Mouse (Mus musculus): Measurements from ENCODE around the gene Mtfmt. TPM values are rescaled to one million over a fixed set of nuclear protein-coding genes. Genes with fewer than 3 reads are reported as not detected.

Gene Mtfmt
- 10 to 100 TPM; 13.4 to 14.2 TPM for total RNA-seq (2021)
- long read RNA-seq, experiment 1, transcript Mtfmt-201 (9 exons, 2,042 nt): major isoform, 12 of 16 reads
- long read RNA-seq, experiment 1, partial matches to known transcripts: 1 of 16 reads
- long read RNA-seq, experiment 1, other reads (novel, unspliced or antisense): 3 of 16 reads
- long read RNA-seq, experiment 2, partial matches to known transcripts: 0 of 3 reads
- long read RNA-seq, experiment 2, other reads (novel, unspliced or antisense): 0 of 3 reads

DNA sequence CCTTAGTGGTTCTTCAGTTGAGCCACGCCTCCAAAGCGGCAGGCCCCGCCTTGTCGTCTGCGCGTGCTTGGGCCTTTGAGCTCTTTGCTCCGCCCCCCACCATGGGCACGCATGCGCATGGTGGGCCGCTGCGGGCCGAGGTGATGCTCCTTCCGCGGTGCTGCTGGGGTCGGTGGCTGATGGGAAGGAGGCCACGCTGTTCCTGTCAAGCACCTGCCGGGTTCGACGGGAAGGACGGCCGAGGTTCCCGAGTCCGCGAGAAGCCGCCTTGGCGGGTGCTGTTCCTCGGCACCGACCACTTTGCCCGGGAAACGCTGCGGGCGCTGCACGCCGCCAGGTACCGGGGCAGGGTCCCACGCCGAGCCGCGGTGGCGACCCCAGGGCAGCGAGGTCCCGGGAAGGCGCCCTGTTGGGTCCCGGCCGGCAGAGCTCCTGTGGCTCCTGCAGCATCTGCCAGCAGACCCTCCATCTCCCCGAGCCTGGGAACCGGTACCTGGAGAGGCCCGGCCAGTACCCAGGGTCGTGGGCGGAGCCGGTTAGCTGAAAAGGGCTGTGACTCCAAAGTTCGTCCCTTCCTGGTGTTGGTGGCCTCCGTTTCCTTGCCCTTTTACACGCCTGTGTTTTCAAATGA is at the start of gene Mtfmt:
Gene Mtfmt, plus strand, starts transcription at position 112 of the 631 bp plus-strand sequence.
- DNase-seq: peak; percentile 95 to 98

DNA sequence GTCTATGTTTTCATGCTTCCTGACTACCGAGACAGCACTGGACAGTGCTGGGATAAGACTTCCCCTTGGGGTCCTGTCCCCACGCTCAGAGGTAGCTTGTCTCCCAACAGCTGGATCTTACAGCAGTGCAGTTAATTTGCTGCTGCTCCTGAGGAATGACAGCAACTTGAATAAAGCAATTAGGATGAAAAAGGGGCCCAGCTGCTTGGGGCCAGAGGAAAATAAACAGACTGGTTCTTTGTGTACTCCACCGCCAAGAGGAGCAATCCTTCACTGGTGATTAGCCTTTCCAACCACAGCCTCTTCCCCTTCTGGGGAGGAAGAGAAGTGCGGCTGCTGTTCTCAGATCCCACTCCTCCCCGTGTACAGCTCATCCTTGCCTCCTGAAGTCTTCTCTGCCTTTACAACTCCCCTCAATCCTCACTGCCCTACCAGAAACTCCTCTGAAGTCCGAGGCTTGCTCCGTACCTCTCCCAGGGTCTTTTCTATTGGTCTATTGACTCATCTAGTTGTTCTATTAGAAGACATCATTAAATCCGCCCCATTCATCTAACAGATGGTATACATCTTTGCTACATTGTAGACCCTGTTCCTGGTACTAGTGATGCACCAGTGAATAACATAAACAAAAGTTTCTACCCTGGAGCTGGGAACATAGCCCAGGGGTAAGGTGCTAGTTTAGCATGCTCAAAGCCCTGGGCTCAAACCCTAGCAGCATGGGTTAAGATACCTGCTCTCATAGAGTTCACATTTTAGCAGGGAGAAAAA is 49.0 kb upstream of the Mtfmt start:
- DNase-seq: no peak

DNA sequence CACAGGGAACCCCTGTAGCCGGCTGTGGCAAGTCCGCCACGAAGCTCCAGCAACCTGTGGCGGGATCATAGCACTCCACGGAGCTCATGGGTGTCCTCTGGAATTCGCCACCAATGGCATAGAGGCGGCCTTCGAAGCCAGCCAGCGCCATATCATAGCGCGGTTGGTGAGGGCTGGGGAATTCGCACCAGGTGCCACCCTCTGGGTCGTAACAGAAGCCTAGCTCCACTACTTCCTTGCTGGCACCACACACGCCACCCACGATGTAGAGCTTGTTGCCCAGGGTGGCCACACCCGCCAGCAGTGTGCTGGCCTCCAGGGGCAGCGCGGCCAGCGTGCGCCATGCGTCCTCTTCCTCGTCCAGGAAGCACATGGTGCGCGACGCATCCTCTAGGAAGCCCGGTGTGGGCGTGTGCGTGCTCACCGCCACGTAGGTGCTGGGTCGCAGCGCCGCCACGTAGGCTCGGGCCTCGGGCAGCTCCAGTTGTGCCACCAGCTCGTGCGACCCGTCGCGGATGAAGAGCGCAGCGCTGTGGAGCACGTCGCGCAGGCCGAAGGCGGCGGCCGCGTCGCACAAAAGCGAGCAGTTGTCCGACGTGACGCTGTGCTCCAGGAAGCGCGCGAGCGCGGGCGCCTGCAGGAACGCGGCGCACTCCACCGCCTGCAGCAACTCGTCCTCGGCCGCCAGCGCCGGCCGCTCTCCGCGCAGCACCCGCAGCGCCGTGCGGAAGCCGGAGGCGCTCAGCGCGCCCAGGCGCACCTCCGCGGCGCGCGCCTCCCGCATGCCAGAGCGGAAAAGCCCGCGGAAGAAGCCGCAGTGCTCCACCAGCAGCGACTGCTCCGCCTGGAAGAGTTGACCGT is 44.6 kb upstream of the Mtfmt start:
- no peak for DNase-seq

DNA sequence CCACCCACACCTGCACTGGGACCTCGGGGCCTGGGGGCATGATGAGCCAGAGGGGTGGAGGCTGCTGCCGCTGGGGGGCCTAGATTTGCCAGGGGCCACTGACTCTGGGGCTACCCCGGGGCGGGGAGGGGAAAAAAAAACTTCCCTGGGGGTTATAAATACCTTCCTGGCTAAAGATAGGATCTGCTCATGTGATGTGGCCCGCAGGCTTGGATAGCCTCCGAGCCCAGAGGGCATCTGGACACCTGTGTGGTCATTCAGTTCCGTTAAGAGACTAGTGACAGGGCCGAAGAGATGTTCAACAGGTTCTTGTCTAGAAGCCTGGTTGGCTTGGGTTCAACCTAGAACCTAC is 44.0 kb upstream of the Mtfmt start, which contains the start of gene Kbtbd13:
Gene Kbtbd13, minus strand, starts transcription at position 40 of the 352 bp plus-strand sequence.
- DNase-seq: no peak

DNA sequence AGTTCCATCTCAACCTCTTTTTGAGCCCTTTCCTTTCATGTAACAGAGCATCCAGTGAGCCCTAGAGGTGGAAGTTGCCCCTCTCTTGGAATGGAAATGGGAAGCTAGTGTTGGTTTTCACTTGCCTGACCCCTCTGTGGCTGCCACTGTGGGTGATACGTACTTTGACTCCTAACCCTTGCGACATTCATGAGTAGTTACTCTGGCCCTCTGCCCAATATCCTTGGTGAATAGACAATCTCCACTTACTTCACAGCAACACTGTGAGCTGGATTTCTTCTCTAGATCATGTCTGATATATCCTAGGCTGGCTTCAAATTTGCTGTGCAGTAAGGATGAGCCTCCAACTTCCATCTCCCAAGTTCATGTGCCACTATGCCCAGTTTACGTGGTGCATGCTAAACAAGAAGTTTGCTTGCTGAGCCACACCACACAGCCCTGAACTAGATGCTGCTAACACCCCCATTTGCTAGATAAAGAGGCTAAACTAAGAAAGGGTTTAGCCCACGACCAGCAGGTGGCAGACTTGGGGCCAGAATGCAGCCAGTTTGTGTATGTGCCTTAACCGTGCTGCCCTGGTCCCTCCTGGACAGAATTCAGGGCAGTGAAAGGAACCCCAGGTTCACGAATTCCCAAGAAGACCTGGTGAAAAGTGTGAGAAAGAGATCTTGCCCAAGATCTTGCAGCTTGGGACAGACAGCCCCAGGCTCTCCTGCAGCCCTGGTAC is 42.8 kb upstream of the Mtfmt start:
- peak; percentile 76 to 85 for DNase-seq

DNA sequence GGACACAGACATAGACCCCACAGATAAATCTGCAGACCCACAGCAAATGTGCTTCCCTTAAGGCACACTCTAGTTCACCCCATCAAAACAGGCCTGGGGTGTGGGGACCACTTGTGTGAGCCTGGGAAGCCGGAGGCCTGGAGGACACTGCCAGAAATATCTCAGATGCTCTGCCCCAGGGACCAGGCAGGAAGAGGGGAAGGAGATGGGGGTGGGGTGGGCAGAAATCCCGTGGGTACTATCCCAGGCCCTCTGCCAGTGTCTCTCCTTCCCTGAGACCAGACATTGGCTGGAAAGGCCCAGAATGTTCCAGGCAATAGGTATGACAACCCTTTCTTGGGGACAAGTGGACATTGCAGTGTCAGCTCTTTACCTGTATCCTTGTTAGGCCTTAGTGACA is 42.0 kb upstream of the Mtfmt start:
- DNase-seq: no peak

DNA sequence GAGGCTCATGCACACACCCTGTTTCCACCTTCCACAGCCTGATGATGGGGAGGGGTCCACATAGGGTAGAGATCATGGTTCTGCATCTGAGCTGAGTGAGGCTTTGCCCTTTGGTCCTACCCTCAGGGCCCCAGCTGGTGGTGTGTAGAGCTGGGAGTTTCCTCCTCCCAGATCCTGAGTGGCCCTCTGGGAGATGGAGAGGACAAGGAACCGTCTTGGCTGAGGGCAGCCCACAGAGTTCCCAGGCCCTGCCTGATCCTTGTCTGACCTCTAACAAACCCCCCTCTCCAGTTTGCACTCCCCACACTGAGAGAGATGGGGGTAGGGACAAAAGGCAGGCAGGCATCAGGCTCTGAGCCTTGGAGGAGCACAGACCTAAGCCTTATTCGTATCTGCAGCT is 41.2 kb upstream of the Mtfmt start:
- no peak for DNase-seq

DNA sequence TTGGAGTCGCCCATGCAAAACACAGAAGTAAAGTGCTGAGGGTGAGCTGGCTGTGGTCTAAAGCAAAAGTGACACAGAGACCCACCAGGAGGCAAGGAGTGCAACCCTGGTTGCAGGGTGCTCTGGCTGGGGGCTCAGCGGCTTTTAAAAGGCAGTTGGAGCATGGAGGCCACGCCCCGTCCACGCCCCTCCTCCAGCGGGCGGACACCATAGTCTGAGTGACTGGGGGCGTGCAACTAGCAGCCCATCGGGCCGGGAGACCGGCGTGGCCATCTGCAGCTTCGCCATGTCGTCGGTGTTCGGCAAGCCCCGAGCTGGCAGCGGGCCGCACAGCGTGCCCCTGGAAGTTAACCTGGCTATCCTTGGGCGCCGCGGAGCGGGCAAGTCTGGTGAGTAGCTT is 37.3 kb upstream of the Mtfmt start, which contains the start of gene Rasl12:
Gene Rasl12, plus strand, starts transcription at position 228 of the 400 bp plus-strand sequence.
- peak; percentile 77 to 87 for DNase-seq

DNA sequence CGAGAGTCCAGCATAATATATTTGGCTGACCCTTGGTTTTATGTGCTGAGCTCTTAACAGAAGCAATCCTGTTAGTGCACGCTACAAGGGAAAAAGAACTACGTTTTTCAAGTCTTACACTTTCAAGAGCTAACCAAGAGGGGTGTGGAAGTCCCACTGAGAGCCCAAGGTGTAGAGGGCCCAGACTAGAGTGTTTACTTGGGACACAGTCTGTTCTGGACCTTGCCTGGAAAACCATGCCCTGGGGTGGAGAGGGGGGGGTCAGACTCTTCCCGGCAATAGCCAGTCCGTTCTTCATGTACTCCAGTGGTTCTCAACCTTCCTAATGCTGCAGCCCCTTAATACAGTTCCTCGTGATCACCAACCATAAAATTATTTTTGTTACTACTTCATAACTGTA is 35.6 kb upstream of the Mtfmt start:
- no peak for DNase-seq

DNA sequence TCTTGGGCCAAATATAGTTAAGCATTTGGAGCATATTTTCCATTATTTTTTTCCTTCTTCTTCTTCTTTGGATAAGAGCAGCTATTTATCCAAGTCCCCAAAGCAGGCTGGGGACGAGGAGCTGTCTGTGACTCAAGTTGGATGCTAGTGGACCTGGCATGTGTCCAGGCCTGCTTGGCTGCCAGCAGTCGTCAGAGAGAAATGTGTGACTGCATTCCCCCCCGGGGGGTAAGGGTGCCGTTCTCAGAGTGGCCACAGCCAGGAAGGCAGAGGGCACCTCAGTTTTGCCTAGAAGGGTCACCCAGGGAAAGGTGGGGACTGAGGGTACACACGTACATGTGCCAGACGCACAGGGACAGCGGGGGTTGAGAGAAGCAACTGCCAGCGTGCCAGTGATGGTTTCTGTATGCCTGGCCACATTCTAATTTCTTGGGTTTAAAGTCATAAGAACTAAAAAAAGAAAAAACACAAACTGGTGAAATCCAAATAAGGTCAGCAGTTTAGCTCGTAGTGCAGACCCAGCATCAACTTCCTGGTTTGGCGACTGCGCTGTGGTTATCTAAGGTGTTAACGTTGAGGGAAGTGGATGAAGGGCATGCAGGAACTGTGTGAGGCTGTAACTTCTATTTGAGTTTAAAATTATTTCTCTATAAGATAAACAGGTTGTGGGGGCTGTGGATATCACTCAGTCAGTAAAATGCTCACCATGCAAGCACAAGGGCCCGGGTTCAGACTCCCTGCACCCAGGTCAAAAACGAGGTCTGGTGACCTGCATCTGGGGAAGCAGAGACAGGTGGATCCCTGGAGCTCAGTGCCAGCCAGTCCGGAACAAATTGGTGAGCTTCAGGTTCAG is 31.0 kb upstream of the Mtfmt start:
- peak; percentile 92 for DNase-seq

DNA sequence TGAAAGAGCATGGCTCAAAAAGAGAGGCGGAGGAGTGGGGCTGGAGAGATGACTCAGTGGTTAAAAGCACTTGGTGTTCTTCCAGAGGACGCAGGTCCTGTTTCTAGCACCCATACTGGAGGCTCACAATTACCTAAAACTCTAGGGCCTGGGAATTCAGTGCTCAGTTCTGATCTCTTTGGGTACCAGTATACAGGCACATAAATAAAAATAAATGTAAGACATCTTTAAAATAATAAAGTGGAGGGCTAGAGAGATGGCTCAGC is 30.5 kb upstream of the Mtfmt start:
- DNase-seq: peak; percentile 30 to 66

DNA sequence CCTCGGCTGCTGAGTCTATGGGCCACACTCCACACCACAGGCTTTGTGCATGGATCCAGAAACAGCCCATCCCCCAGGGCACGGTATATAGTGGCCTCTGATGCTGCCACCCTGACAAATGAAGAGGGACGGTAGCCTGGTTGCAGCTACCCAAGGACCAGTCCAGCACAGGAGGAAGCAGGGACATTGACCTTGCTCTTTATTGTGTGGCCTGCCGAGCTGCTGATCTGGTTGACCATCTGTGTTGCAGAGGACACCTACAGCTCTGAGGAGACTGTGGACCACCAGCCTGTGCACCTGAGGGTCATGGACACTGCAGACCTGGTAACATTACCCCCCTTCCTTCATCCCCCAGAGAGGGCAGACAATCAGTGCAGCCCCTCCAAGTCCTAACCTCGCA is 28.3 kb upstream of the Mtfmt start:
- DNase-seq: peak in 1 of 2 experiments; percentile 27

DNA sequence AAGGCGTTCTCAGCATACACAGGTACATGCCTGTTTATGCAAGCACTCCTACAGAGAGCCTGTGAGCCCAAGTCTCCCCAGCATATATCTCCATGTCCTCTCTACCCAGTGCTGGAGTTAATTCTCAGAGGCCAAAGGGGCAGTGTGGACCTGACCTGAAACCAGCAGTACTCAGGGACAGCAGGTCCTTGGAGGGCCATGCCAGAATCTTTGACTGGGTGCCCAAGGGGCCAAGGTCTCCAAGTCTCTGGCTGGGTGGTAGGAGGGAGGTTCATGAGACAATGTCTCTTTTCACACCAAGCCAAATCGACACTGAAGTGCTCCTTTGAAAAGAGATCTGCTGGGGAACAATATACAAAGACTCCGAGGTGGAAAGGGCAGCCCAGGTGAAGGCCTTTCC is 27.7 kb upstream of the Mtfmt start:
- DNase-seq: peak; percentile 53 to 63

DNA sequence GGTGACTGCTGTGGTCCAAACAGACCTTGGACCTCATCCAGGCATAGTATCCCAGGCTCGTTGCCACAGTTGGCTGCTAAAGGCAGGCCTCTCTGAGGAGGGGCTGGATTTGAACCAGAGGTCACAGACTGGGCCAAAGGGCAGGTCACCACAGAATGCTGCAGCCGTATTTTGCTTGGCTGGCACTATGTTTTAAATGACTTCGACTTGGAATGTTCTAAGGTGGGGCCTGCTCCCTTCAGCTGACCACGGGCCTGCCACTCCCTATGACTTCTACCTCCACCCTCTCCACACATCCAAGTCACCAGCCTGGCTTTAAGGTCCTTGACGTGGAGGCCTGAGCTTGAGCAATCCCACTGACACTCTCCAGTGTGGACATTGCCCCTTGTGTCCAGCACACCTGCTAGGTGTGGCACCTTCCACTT is 26.7 kb upstream of the Mtfmt start:
- DNase-seq: peak; percentile 54 to 55

DNA sequence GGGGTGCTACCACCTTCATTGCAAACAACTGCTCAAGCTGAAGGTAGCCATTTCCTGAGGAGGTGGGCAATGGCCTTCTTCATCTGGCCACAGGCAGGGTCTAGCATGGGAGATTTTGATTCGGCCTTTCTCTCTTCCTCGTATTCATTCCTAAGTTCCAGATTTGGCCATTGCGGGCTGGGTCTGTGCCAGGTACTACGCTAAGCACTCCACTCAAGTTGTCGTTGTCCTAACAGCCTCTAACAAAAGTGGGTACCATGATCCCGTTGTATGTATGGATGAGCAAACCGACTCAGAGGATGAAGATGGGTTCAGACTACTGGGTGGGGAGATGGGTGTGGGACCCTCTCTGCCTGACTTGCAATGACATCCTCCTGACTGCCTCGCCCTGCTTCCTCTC is 25.2 kb upstream of the Mtfmt start:
- no peak for DNase-seq

DNA sequence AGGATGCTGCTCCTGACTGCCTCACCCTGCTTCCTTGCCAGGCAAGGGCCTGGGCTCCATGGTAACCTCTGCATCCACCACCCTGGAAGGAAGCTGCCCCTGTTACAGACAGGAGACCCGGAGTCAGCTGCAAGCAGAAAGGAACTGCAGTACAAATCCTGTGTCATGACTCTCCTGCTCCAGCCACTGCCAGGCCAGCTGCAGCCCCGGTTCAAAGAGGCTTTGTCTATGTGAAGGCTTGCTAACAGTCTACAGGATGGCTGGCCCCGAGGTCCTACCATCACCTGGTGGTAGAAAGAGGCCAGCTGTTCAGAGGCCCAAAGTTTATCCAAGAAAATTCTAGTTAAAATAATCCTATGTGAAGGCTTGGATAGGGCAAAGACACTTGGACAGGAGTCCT is 24.3 kb upstream of the Mtfmt start:
- DNase-seq: no peak

DNA sequence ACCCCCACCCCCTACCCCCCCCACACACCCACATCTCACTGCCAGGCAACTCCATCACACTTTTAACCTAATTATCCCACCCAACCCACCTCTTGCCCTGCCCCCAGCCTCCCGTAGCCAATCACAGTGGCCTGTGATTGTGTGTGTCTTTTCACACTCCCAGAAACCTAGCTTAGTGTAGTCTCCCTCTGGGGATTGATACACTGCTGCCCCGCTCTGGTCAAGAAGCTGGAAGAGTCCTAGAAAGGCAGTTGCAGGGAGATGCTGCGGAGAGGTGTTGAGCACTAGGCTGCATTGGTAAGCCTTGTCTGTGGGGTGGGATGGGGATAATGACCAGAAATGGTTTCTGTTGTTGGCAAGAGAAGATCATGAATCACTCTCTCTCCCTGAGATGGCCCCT is 17.8 kb upstream of the Mtfmt start:
- no peak for DNase-seq

DNA sequence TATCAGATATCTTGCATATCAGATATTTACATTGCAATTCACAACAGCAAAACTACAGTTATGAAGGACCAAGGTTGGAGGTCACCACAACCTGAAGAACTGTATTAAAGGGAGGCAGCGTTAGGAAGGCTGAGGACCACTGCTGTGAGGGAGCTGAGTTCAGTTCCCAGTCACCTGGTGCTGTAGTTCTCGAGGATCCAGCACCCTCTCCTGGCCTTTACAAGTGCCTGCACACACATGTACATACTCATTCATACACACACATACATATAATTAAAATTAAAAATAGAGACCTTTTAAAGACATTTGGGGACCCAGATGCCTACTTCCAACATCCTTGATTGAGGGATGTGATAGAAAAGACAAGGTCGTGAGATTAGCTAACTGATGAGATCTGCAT is 15.9 kb upstream of the Mtfmt start:
- DNase-seq: no peak

DNA sequence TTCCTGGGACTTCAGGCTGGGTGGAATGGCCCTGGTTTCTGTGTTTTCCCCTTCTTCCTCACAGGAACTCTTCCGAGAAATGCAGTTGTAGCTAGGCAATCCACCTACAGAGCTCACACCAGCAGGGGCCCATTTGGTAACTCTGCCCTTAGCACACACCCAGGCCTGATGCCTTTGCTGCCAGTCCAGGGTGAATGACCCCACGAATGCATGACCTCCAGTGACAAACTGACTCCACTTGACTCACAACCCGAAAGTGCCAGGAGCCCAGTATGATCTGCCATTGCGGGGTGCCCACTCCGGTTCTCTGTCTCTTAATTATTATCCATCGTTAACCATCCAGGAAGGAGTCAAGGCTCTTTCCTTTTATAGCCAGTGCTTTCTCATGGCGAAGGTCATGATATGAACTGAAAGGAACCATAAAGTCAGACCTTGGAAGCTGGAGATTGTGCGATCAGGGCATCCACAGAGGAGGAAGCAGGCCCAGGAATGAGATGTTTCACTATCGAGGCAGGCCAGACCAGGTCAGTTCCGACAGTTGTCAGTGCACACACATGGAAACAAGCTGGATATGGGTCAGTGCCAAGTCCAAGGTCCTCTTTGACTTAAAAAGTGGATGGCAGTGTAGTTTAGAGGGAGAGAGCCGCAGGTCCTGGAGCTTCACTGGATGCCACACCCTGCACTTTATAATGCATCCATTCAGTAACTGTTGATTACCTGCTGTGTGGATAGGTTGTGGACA is 12.7 kb upstream of the Mtfmt start, which contains the start of gene Slc51b:
Gene Slc51b, minus strand, starts transcription at position 196 of the 742 bp plus-strand sequence.
- DNase-seq: peak; percentile 59 to 65

DNA sequence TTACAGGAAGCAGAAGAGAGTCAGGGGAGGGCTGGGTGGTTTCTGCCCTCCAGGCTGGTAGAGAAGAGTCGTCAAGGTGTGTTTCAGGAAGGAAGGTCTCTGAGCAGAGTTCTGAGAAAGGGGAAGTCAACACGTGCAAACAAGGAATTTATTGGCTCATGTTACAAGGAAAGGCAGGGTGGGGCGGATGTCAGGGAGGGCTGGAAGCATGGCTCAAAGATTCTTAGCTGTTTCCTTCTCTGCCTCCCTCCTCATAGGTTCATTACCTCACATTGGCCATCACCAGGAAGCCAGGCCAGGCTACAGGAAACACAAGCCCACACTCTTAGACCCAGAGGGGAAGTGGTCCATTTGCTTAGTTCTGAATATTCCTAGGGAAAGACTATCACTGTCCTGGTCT is 11.2 kb upstream of the Mtfmt start:
- no peak for DNase-seq
